Comparison of ENCODE assay signal across 13 mouse cellular contexts in the genomic region with DNA sequence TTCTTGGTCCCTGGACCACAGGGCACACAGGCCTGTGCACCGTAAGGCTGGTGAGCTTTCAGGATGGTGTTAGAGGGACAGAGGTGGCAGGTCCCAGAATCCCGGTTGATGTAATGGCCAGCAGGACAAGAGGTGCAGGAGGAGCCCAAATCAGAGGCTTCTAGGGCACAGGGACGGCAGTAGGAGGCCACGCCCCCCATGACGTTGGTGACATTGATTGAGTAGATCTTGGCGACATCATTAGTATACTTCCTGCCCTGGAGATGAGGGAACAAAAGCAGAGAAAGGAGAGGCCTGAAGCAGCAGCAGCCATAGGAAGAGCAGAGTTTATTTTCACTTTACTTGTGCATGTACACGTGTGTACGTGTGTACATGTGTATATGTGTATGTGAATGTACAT. TPM values are rescaled to one million over a fixed set of nuclear protein-coding genes. Genes with fewer than 3 reads are reported as not detected.
DNase-seq lines count a peak whose midpoint lies in the region; ATAC-seq and TF ChIP-seq lines count a peak whose summit lies in the region.
"Had no signal": no experiment of that assay in that cellular context is flagged by ENCODE, and none has a peak within 500 bp of the region (broad histone marks: within the 10 kb centered on the region; RNA-seq: fewer than 3 reads in every experiment).

No protein-coding gene starts in this region.

- H3K9me3 ChIP-seq in kidney, embryonic 14.5 days (ENCODE audit: control insufficient read depth, low read length), result no peaks in the 10 kb centered on the region
- H3K9me3 ChIP-seq in lung, postnatal 0 days (ENCODE audit: low read length), result no peaks in the 10 kb centered on the region
- H3K9me3 ChIP-seq: embryonic facial prominence, embryonic 10.5 days; forebrain, embryonic 12.5 days had no signal

- H3K27ac ChIP-seq in kidney, embryonic 14.5 days (ENCODE audit: low read depth, low read length), result no peak overlapping the region
- H3K27ac ChIP-seq in lung, postnatal 0 days (ENCODE audit: low read length), result no peak overlapping the region
- H3K27ac ChIP-seq: embryonic facial prominence, embryonic 10.5 days; forebrain, embryonic 12.5 days had no signal

- TF ChIP-seq CTCF in lung, postnatal 0 days (IDR thresholded peaks at IDR 0.05), result no peak

- H3K4me1 ChIP-seq in kidney, embryonic 14.5 days (ENCODE audit: control insufficient read depth, insufficient read depth, low read length), result no peaks in the 10 kb centered on the region
- H3K4me1 ChIP-seq in lung, postnatal 0 days (ENCODE audit: insufficient read depth, low read depth, low read length), result no peaks in the 10 kb centered on the region
- H3K4me1 ChIP-seq: forebrain, embryonic 12.5 days had no signal

- 0 out of 2 replicates have a peak, but pooled peaks have one; percentile 46 for ATAC-seq in kidney, embryonic 14.5 days (ENCODE audit: low FRiP score, low TSS enrichment)
- 0 out of 2 replicates have a peak, but pooled peaks have one; percentile 23 for ATAC-seq in lung, postnatal 0 days

- no peaks in the 10 kb centered on the region for H3K36me3 ChIP-seq in kidney, embryonic 14.5 days (ENCODE audit: control insufficient read depth, insufficient read depth, low read length)
- H3K36me3 ChIP-seq in lung, postnatal 0 days (ENCODE audit: insufficient read depth, low read length), result no peaks in the 10 kb centered on the region
- H3K36me3 ChIP-seq: embryonic facial prominence, embryonic 10.5 days; forebrain, embryonic 12.5 days had no signal

- no peak for DNase-seq in kidney, adult 9 months
- peak; percentile 18 for DNase-seq in 3T3-L1 (ENCODE audit: low read depth, low spot score)
- peak; percentile 46 for DNase-seq in ZHBTc4 (ENCODE audit: low read depth, low spot score)
- DNase-seq in lung, postnatal 0 days (ENCODE audit: low spot score), result peak; percentile 20
- no peak for DNase-seq in frontal cortex, postnatal 14 days (ENCODE audit: low spot score in 2 of 2)
- DNase-seq in cerebellum, adult 9-10 months, result no peak
- DNase-seq: gastrocnemius, postnatal 25 days; kidney, adult 8-10 months; retina, postnatal 1 day; thymus, adult 2 months had no signal

- 47% methylated on average over 8 of the region's 8 CpGs for WGBS in kidney, embryonic 14.5 days
- 44% methylated on average over 8 of the region's 8 CpGs for WGBS in lung, postnatal 0 days

- H3K4me3 ChIP-seq in kidney, embryonic 14.5 days (ENCODE audit: low read length), result no peak overlapping the region
- no peak overlapping the region for H3K4me3 ChIP-seq in lung, postnatal 0 days (ENCODE audit: low read depth, low read length)
- H3K4me3 ChIP-seq: embryonic facial prominence, embryonic 10.5 days; forebrain, embryonic 12.5 days had no signal

- TF ChIP-seq EP300 in lung, postnatal 0 days (IDR thresholded peaks at IDR 0.05), result no peak

- no peak overlapping the region for H3K4me2 ChIP-seq in kidney, embryonic 14.5 days (replicated peaks; ENCODE audit: low read depth, low read length)
- H3K4me2 ChIP-seq in lung, postnatal 0 days (replicated peaks; ENCODE audit: low read depth, low read length), result no peak overlapping the region
- H3K4me2 ChIP-seq: forebrain, embryonic 12.5 days had no signal

- no peak overlapping the region for H3K9ac ChIP-seq in kidney, embryonic 14.5 days (ENCODE audit: low read depth, low read length)
- no peak overlapping the region for H3K9ac ChIP-seq in lung, postnatal 0 days (replicated peaks; ENCODE audit: low read depth)
- H3K9ac ChIP-seq: forebrain, embryonic 12.5 days had no signal

- no peaks in the 10 kb centered on the region for H3K27me3 ChIP-seq in kidney, embryonic 14.5 days (ENCODE audit: control insufficient read depth, insufficient read depth, low read length)
- H3K27me3 ChIP-seq in lung, postnatal 0 days (replicated peaks; ENCODE audit: insufficient read depth, low read length), result no peaks in the 10 kb centered on the region
- H3K27me3 ChIP-seq: forebrain, embryonic 12.5 days had no signal

RNA-seq across cellular contexts. Expression of a gene that starts 22.8 kb away (rescaled TPM):
- polyA plus RNA-seq in kidney, embryonic 14.5 days (2014; fragmentation: Nextera tagmentation; extraction: Ambion mirVana), result 106 and 120 TPM in 2 replicates
- polyA plus RNA-seq in lung, postnatal 0 days (2015; fragmentation: Nextera tagmentation; extraction: Ambion mirVana), result 81.0 and 81.3 TPM in 2 replicates

RNA-seq across cellular contexts. Expression of a gene that starts 52.4 kb away (rescaled TPM):
- 22.1 and 27.9 TPM in 2 replicates for polyA plus RNA-seq in kidney, embryonic 14.5 days (2014; fragmentation: Nextera tagmentation; extraction: Ambion mirVana)
- 3.4 and 3.8 TPM in 2 replicates for polyA plus RNA-seq in lung, postnatal 0 days (2015; fragmentation: Nextera tagmentation; extraction: Ambion mirVana)

Comparison
In these comparisons a context has a peak if more than half of its experiments do, and no peak if none do; other contexts are left out.
1. DNase-seq: peak in 3T3-L1 (single experiment), ZHBTc4 (single experiment) and lung, postnatal 0 days (single experiment); none in kidney, adult 9 months (single experiment), frontal cortex, postnatal 14 days (0 of 2) and cerebellum, adult 9-10 months (single experiment).